Mouse (Mus musculus): ENCODE results near the gene Git2. TPM values are rescaled to one million over a fixed set of nuclear protein-coding genes. Genes with fewer than 3 reads are reported as not detected.

Git2 gene
- total RNA-seq (2021), result 10 to 100 TPM; 35.9 to 47.2 TPM

DNA sequence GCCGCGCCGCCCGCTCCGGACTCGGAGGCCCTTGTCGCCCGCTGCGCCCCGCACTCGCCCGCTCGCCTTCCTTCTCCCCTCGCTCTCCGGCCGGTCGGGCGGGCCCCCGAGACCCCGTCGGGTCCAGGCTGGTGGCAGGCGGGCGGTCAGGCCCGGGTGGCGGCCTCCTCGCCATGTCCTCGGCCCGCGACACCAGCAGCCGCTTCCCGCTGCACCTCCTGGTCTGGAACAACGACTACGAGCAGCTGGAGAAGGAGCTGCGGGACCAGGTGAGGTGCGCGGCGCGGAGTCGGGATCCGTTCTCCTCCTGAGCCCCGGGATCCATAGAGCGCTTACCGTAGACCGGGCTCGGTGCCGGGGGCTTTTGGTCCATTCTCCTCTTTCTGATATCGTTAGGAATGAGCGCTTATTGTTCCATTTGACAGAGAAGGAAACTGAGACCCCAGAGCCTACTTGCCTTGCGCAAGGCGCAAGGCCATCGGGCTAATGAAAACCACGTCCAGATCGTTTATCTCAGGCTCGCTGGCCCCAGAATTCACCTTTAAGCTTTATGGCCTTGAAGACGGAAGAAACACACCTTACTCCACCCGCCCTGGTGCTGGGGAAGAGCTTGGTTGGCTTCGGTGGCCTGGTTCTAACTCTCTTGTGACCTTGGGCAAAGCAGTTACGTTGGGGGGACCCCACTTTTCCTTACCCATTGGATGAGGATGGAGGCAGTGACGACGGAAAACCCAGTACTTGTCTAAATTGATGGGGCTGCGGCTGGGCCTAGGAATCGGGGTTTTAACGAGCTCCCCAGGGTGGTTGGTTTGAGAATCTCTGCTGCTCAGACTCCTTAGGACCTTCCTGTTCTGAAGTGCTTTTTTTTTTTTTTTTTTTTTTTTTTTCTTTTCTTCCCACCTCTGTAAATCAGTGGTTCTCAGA lies at the start of gene Git2:
Git2 (minus strand) TSS at position 462 of the 924 bp plus-strand sequence.
- no peak for DNase-seq (ENCODE audit: extremely low spot score in 1 of 2, low spot score in 1 of 2)

DNA sequence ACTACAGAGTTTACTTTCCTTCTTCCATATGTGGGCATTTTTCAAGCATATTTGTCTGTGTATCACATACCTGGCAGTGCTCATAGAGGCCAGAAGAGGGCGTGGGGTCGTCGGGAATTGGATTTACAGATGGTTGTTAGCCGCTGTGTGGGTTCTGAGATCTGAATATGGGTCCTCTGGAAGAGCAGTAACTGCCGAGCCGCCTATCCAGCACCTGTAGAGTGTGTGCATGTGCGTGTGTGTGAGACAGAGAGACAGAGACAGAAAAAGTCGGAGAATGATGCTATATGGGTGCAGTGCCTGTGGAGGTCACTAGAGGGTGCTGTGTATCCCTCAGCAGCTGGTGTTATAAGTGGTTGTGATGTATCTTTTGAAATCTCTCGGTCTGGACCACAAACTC lies 48.9 kb upstream of the Git2 start:
- no peak for DNase-seq (ENCODE audit: extremely low spot score in 1 of 2, low spot score in 1 of 2)

GRCm38 (mm10) chr5:114822796-114823688 lies 47.7 kb upstream of the Git2 start, which contains the start of gene 1500011B03Rik:
TSS of gene 1500011B03Rik (minus strand) at chr5:114823468.
- peak; percentile 64 to 70 for DNase-seq (ENCODE audit: extremely low spot score in 1 of 2, low spot score in 1 of 2)

GRCm38 (mm10) chr5:114818124-114818523 lies 42.8 kb upstream of the Git2 start:
- no peak for DNase-seq (ENCODE audit: extremely low spot score in 1 of 2, low spot score in 1 of 2)

GRCm38 (mm10) chr5:114816599-114816998 lies 41.3 kb upstream of the Git2 start:
- DNase-seq (ENCODE audit: extremely low spot score in 1 of 2, low spot score in 1 of 2), result no peak

- DNase-seq (ENCODE audit: extremely low spot score in 1 of 2, low spot score in 1 of 2), result peak; percentile 83 to 85
These were observed 38.3 kb upstream of the Git2 start for GRCm38 (mm10) chr5:114813525-114814181.

- no peak for DNase-seq (ENCODE audit: extremely low spot score in 1 of 2, low spot score in 1 of 2)
These were observed 34.5 kb upstream of the Git2 start for GRCm38 (mm10) chr5:114809826-114810225.

GRCm38 (mm10) chr5:114809181-114809756 lies 34.0 kb upstream of the Git2 start:
- DNase-seq (ENCODE audit: extremely low spot score in 1 of 2, low spot score in 1 of 2), result no peak

GRCm38 (mm10) chr5:114808385-114808784 lies 33.1 kb upstream of the Git2 start:
- no peak for DNase-seq (ENCODE audit: extremely low spot score in 1 of 2, low spot score in 1 of 2)

DNA sequence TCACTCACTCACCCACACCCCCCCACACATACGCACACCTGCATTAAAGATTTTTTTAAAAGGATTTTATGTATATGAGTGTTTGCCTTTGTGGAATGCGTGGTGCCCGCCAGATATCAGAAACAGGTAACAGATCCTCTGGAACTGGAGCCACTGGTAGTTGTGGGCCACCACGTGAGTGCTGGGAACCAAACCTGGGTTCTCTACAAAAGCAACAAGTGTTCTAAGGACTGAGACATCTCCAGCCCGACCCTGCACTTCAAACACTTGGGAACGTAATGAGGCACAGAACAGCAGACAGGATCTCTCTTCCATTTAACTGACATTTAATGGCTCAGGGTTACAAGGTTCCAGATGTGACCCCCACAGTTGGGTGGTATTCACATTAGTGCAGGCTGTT lies 32.6 kb upstream of the Git2 start:
- no peak for DNase-seq (ENCODE audit: extremely low spot score in 1 of 2, low spot score in 1 of 2)

GRCm38 (mm10) chr5:114807468-114807867 lies 32.2 kb upstream of the Git2 start:
- no peak for DNase-seq (ENCODE audit: extremely low spot score in 1 of 2, low spot score in 1 of 2)

DNA sequence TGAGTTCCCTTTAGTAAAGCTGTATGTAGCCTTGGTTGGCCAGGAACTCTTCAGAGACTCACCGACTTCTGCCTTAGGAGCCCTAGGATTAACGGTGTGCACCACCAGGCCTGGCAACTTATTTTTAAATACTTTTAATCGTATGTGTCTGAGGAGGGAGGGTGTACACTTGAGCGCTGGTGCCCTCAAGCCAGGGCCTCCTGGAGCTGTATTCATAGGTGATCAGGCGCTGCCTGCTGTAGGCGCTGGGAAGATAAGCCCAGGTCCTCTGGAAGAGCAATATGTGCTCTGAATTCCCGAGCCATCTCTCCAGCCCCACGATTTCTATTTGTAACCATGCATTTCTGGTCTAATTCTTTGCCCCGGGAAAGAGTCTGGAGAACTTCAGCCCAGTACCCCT lies 31.7 kb upstream of the Git2 start:
- no peak for DNase-seq (ENCODE audit: extremely low spot score in 1 of 2, low spot score in 1 of 2)

DNA sequence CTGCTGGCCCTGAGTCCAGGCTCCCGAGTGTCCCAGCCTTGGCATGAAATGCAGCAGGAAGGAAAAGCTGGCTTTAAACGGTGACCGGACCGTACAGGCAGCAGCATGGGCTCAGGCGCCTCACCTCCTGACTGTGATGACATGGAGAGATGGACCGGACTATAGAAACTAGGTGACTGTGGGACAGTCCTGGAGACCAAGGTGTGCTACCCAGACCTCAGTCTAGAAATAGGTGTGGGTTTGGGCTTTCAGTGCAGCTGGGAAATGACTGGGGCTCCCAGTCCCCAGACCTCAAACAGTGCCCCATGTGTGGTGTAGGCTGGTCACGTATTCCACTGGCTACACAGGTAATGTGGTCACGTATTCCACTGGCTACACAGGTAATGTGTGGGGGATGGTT lies 31.3 kb upstream of the Git2 start:
- DNase-seq (ENCODE audit: extremely low spot score in 1 of 2, low spot score in 1 of 2), result no peak

GRCm38 (mm10) chr5:114805436-114806350 lies 30.4 kb upstream of the Git2 start:
- no peak for DNase-seq (ENCODE audit: extremely low spot score in 1 of 2, low spot score in 1 of 2)

- DNase-seq (ENCODE audit: extremely low spot score in 1 of 2, low spot score in 1 of 2), result peak in 1 of 2 experiments; percentile 55
These were observed 29.6 kb upstream of the Git2 start for GRCm38 (mm10) chr5:114804958-114805357.

DNA sequence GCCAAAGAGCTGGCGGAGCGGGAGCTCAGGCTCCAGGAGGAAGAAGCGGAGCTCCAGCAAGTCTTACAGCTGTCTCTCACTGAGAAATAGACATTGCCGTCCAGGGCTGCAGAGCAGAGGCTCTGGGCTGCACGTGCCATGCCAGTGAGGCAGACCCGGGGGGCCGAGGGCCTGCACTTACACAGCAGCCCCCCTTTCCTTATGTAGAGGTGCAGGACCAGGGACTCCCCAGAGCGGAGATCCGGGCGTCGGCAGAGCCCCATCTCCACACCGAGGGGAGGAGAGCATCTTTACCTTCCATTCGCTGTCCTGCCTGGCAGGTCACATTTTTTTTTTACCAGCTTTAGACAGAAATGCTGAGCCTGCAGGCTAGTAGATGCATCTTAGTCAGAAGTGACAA lies 29.0 kb upstream of the Git2 start:
- no peak for DNase-seq (ENCODE audit: extremely low spot score in 1 of 2, low spot score in 1 of 2)

DNA sequence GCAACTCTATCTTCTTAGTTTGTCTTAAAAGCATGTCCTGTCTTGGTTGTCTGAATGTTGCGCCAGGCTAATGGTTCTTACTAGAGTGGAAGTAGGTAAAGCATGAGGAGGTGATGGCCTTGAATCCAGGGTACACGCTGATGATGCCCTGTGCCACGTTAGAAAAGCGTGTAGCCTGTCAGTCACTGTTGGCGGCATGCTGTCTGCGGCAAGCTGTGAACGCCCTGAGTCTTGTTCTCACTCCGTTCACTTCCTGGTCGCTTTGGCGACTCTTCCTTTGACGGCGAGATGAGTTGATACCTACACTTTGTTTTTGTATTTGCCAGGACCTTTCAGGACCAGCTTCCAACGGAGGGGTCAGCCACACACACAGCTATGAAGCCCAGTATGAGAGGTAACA lies 27.9 kb upstream of the Git2 start:
- no peak for DNase-seq (ENCODE audit: extremely low spot score in 1 of 2, low spot score in 1 of 2)

GRCm38 (mm10) chr5:114801841-114802240 lies 26.5 kb upstream of the Git2 start:
- DNase-seq (ENCODE audit: extremely low spot score in 1 of 2, low spot score in 1 of 2), result no peak

- DNase-seq (ENCODE audit: extremely low spot score in 1 of 2, low spot score in 1 of 2), result no peak
These were observed 25.7 kb upstream of the Git2 start for GRCm38 (mm10) chr5:114801049-114801448.

Data from layer of hippocampus, postnatal 25 days (tissue).